Mouse (Mus musculus): ENCODE measurements at regions not wholly inside any gene's neighbourhood (a gene's known extent, or its start where the extent isn't known, plus 50 kb on each side); places are given as distances from the start of the nearest gene placed in this dataset.
A peak's percentile ranks its signal among the peaks of the same experiment; 100 is the strongest.

- no peak for DNase-seq (ENCODE audit: low spot score)
Observed at GRCm38 (mm10) chr1:137023706-137024105, 63.5 kb upstream of the Nr5a2 start.

GRCm38 (mm10) chr1:137020528-137020927 lies 60.3 kb upstream of the Nr5a2 start:
- DNase-seq (ENCODE audit: low spot score) = no peak

- DNase-seq (ENCODE audit: low spot score) = no peak
Observed at GRCm38 (mm10) chr1:137017642-137018041, 57.4 kb upstream of the Nr5a2 start.

- DNase-seq (ENCODE audit: low spot score) = no peak
Observed at GRCm38 (mm10) chr1:137010240-137010926, 50.1 kb upstream of the Nr5a2 start.

MicroRNAs in the stretch of these regions (microRNA counts, 519-probe panel; counts per million panel counts)
- microRNA mmu-miR-181a (10,266 counts per million, percentile 100 among the panel's probes with 10 or more counts), microRNA mmu-miR-181b+mmu-miR-181d (5,995 counts per million, percentile 89 among the panel's probes with 10 or more counts)

Small RNA genes in the stretch of these regions (microRNA-seq; reads per million reads assigned to microRNA genes)
- gene Mir181a-1 (ENCODE audit: borderline number of aligned reads) = 42,354 reads per million, percentile 99 among the genes with 10 or more reads in this experiment
- 151 reads per million, percentile 51 among the genes with 10 or more reads in this experiment for gene Mir181b-1 (ENCODE audit: borderline number of aligned reads)
